Mouse (Mus musculus) embryonic fibroblast, embryonic 13.5 days (primary cell): ENCODE results near the gene Hist1h1e. TPM values are rescaled to one million over a fixed set of nuclear protein-coding genes. Genes with fewer than 3 reads are reported as not detected.

ENCODE experiments used
- H3K27ac ChIP-seq: 2 replicates; pipeline ENCODE4 v1.5.1; 2012; ENCODE audit warnings: low read length, control low read depth, inconsistent platforms; ENCODE audit not compliant: insufficient read depth
- H3K4me1 ChIP-seq: 2 replicates; pipeline ENCODE4 v1.6.1; 2011; ENCODE audit warnings: low read length; ENCODE audit not compliant: control insufficient read depth, insufficient read depth
- H3K4me3 ChIP-seq: 2 replicates; pipeline ENCODE4 v1.5.1; 2011; ENCODE audit warnings: mild to moderate bottlenecking, control low read depth, low read length; ENCODE audit not compliant: insufficient read depth
- CTCF ChIP-seq: IDR thresholded peaks from 2 replicates; pipeline ENCODE4 v1.5.1; 2011; ENCODE audit warnings: mild to moderate bottlenecking, control low read depth, low read length, moderate library complexity, borderline replicate concordance; ENCODE audit not compliant: insufficient read depth
- POLR2A ChIP-seq: IDR thresholded peaks from 2 replicates; pipeline ENCODE4 v1.6.1; 2011; ENCODE audit warnings: low read depth, mild to moderate bottlenecking, control low read depth, low read length, moderate library complexity
- polyA plus RNA-seq: library from polyadenylated mRNA; stranded (reverse); fragments of >200 nt; gene quantifications from 2 replicates; pipeline ENCODE4 v1.2.4, GENCODE M21; 2011; ENCODE audit warnings: low read depth; ENCODE audit not compliant: missing spikeins, insufficient read length

The Hist1h1e gene
- polyA plus RNA-seq, 1 experiment = 8.8 TPM

DNA sequence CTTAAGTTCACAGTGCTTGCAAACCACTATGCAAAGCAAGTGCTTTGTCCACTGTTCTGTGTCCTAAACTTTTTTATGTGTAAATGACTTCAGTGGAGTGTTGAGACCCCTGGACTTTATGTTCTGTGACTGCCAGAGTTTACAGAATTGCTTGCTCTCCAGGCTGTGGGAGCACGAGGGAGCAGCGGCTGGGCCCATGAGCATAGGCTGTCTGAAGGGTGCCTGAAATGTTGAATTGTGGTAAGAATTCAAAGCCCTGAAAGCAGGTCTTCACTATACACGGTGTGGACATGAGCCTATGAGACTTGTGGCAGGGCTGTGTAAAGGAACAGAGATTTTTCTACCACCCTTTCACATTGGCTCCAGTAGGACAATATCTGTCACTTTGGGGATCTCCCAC lies 10.7 kb downstream of the Hist1h1e start:
- H3K4me3 ChIP-seq = no peak overlapping the region
- H3K27ac ChIP-seq = no peak overlapping the region
- TF ChIP-seq POLR2A = no peak
- TF ChIP-seq CTCF = no peak
- no peaks in the 10 kb centered on the region for H3K4me1 ChIP-seq

DNA sequence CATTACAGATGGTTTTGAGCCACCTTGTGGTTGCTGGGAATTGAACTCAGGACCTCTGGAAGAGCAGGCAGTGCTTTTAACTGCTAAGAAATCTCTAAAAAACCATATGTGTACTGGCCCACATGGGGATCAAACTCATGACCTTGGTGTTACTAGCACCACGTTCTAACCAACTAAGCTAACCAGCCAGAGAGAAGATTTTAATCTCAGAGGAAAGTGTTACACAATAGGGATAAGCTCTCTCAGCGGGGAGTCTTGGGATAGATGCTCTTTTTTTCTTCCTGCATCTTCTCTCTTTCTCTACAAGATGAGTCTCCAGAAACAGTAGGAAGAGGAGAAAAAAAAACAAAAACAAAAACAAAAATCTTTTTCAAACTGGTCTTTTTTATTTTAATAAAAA lies 12.0 kb downstream of the Hist1h1e start:
- Histone ChIP-seq H3K27ac (no peak overlapping the region), H3K4me3 (no peak overlapping the region), H3K4me1 (no peaks in the 10 kb centered on the region)
- TF ChIP-seq POLR2A (no peak), CTCF (no peak)

DNA sequence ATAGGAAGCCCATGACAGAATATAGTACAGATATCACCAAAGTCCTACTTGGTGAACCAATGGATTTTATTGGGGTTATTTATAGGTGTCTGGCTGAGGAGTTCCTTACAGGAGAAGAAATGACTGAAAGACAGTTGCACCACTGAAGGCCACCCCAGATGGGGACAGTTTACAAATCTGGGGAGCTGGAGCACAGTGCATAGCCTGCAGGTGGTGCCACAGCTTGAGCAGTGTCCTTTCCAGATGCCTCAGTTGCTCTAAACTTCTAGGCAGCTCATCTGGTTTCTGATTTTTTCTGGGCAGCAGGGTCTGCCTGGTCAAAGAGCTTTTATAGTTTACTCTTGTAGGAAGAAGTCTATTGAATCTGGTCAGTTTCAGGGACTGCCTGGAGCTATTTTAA lies 12.5 kb downstream of the Hist1h1e start:
- TF ChIP-seq POLR2A (no peak), CTCF (no peak)
- Histone ChIP-seq H3K27ac (no peak overlapping the region), H3K4me3 (no peak overlapping the region), H3K4me1 (no peaks in the 10 kb centered on the region)

DNA sequence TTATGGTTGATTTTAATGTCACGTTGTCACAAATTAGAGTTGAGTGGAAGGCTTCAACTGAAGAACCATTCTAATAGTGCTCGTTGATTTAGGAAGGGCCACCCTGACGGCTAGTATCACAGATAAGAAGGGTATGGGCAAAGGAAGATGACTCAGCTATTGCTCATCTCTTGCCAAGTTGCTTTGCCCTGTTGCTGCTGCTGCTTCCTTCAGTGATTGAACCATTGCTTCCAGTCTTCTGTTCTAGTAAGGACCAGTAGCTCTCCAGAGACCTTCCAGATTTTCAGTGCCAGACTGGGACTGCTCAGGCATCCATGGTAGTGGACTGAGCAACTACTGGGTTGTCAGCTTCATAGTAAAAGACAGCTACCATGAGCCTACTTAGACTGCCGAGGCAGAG lies 13.1 kb downstream of the Hist1h1e start:
- no peak overlapping the region for H3K4me3 ChIP-seq
- no peaks in the 10 kb centered on the region for H3K4me1 ChIP-seq
- H3K27ac ChIP-seq = no peak overlapping the region
- TF ChIP-seq CTCF (no peak), POLR2A (no peak)

DNA sequence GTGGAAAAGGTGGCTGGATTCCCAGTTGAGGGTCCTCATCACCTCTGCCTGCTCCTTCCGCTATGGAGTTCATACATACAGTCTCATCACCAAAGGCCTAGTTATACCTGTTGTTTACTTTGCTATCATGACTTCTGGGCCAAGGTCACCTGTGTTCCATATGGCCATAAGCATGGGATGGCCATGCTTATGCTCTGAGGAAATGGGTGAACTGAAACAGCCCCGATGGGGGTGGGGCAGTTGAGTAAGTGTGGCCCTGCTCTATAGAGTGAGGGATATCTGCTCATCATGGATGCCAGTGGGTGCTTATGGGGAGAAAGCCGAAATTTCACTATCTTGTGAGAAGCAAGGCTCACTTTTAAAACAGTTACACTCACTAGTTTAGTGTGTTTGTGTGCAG lies 17.3 kb downstream of the Hist1h1e start:
- H3K4me3 ChIP-seq = no peak overlapping the region
- no peaks in the 10 kb centered on the region for H3K4me1 ChIP-seq
- no peak overlapping the region for H3K27ac ChIP-seq
- TF ChIP-seq POLR2A (no peak), CTCF (no peak)

DNA sequence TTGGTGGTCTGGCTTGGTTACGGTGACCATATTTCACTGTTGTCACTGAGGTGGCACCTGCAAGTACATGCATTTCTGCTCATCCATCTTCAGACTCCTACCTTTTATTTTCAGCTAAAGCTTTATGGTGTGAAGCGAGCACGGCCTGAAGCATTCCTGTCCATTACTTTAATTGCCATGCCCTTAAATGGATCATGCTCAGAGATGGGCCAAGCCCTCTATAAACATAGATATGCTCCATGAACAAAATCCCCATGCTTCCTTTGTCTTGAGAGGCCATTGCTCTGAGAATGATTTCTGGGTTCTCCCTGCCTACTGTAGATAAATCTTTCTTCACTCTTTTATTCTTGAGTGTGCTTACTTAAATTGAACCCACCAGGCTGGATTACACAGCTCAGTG lies 17.9 kb downstream of the Hist1h1e start:
- TF ChIP-seq POLR2A (no peak), CTCF (no peak)
- H3K27ac ChIP-seq = no peak overlapping the region
- no peaks in the 10 kb centered on the region for H3K4me1 ChIP-seq
- no peak overlapping the region for H3K4me3 ChIP-seq

DNA sequence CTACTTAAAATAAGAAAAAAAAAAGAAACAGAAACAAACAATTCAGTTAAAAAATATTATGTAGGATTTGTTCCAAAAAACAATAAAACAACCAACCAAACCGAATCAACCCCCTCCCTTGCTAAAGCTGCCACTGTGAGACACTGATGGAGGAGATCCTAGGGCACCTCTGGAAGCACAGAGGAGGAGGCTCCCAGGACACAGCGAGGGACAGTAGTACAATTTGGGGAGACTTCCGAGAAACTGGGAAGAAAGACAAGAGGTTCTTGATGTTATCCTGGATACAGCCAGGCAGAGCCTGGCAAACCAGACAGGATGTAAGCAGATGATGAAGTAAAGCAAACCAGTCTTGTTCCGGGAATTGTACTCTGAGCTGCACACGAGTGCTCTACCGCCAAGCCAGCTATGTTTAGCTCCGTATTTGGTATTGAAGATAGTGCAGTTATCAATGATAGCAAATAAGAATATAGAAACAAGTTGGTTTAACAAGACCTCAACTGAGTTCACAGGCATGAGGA lies 19.1 kb downstream of the Hist1h1e start:
- no peak overlapping the region for H3K27ac ChIP-seq
- no peak for TF ChIP-seq POLR2A
- no peak for TF ChIP-seq CTCF
- H3K4me3 ChIP-seq = no peak overlapping the region
- H3K4me1 ChIP-seq = no peaks in the 10 kb centered on the region

DNA sequence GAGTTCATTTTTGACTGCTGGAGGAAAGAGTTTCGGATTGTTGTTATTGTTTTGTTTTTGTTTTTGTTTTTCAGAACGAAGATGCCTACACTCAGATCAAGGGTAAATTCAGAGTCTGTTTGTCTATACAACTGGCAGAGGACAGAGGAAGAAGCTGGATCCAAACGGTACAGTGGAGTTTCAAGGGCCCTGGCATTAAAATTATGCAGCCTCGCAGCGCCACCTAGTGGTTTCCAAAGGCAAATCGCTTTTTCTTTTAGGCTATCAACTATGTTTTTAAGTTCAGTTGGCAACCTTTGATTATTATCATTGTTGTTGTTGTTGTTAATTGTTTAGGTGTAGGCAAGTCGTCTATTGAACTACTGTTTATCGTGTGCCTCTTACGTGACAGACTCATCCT lies 24.4 kb downstream of the Hist1h1e start:
- H3K27ac ChIP-seq = no peak overlapping the region
- TF ChIP-seq POLR2A (no peak), CTCF (0 out of 2 replicates have a peak, but pooled peaks have one; percentile 14)
- no peak overlapping the region for H3K4me3 ChIP-seq
- no peaks in the 10 kb centered on the region for H3K4me1 ChIP-seq

DNA sequence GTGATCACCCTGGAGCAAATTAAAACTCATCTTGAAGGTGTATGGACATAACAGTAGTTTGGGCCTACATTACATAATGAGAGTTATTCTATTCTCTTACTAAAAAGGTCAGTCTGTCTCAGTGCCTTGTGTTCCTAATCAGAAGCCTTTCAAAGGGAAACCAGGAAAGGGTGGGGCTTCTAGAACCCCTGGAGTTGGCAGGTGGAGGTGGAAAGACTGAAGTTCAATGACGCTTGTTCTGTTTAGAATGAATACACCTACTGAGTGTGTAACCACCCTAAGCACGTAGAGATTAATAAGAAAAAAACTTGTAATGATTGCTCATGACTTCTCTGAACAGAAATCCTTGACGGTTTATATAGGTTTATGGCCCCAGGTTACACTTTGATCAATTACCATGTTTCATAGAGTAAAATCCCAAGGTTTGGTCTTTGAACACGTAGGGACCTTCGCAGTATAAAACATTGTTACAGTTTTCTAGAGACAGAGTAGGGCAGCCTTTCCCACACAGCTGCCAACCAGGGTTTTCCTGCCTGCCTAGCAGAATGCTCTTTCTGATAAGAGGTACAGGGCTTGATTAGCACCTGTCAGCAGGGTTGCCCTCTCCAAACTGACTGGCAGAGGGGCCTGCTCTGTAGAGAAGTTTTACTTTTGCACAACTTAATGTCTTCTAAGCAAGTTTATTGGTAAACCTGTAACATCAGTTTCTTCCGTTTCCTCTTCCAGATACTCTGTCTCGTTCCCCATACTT lies 26.6 kb downstream of the Hist1h1e start:
- no peak for TF ChIP-seq POLR2A
- Histone ChIP-seq H3K4me3 (no peak overlapping the region), H3K27ac (no peak overlapping the region), H3K4me1 (no peaks in the 10 kb centered on the region)

DNA sequence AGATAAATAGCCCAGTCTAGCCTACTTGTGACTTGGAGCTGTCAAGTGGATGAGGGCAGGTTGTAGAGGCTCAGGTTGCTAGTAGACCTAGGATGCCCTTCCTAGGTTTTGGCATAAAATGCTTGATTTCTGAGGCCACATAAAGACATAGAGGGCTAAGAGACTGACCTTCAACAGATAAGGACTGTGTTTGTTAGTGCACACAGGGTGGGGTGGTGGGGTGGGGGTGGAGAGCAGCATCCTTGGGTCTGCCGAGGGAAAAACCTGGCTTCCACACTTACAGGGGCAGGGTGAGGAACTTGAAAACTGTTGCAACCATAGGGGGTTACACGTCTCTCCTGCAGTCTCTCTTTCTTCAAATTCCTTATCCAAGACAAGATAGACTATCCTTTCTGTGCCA lies 27.2 kb downstream of the Hist1h1e start:
- Histone ChIP-seq H3K4me3 (no peak overlapping the region), H3K4me1 (no peaks in the 10 kb centered on the region), H3K27ac (no peak overlapping the region)
- TF ChIP-seq CTCF = no peak
- TF ChIP-seq POLR2A = no peak
